Mouse (Mus musculus) layer of hippocampus, postnatal 14 days (tissue): ENCODE measurements around the gene Tex11. TPM values are rescaled to one million over a fixed set of nuclear protein-coding genes. Genes with fewer than 3 reads are reported as not detected.
"Not testable (repeated sequence)": the region's sequence is repeated elsewhere in the genome, so short reads cannot be mapped to it uniquely, and the experiment has no call there.

Experiments used
- DNase-seq, 2 experiments: peaks; one replicate each; pipeline ENCODE4 v3.0.0; 2021 to 2022; ENCODE audit warnings: low spot score in 2 of 2, mixed read lengths in 1 of 2
- long read RNA-seq, 2 experiments: library from polyadenylated mRNA; stranded (forward); transcript quantifications; one replicate each; pipeline ENCODE4 v2.0.0; 2021
- total RNA-seq, 2 experiments: library from RNA; stranded (reverse); gene quantifications; 2 replicates each; pipeline ENCODE4 v1.2.3; 2021

Tex11 gene
- total RNA-seq: not detected
- long read RNA-seq, experiment 1: 0 reads
- long read RNA-seq, experiment 2: 0 reads

GRCm38 (mm10) chrX:101059541-101059940 lies at the start of gene Tex11:
TSS of gene Tex11 (minus strand) at chrX:101059667.
- no peak for DNase-seq

GRCm38 (mm10) chrX:101085920-101086319 lies 26.5 kb upstream of the Tex11 start, which contains the start of gene Slc7a3:
TSS of gene Slc7a3 (minus strand) at chrX:101086020.
- no peak for DNase-seq

DNA sequence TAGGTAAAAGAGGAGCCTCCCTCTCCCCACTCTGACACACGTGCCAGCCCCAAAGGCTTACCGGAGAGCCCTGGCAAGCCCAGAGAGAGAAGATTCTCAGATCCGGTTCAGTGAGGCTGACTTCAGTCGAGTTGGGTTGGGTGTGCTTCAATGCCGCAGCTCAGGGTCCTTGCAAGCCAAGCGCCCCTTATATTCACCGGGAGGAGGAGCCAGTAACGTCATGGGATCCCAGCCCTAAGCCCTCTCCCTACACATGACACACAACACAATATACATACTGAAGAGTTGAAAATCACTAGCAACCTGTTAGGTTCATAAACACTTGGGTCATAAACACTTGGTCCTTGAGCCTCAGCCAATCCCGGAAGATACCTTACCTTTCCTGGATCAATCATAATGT lies 25.7 kb upstream of the Tex11 start:
- not testable (repeated sequence) for DNase-seq

- DNase-seq: no peak
These were observed 24.7 kb upstream of the Tex11 start for GRCm38 (mm10) chrX:101084192-101084591.

GRCm38 (mm10) chrX:101065245-101065644 lies 5.8 kb upstream of the Tex11 start:
- peak in 1 of 2 experiments; percentile 4 for DNase-seq

DNA sequence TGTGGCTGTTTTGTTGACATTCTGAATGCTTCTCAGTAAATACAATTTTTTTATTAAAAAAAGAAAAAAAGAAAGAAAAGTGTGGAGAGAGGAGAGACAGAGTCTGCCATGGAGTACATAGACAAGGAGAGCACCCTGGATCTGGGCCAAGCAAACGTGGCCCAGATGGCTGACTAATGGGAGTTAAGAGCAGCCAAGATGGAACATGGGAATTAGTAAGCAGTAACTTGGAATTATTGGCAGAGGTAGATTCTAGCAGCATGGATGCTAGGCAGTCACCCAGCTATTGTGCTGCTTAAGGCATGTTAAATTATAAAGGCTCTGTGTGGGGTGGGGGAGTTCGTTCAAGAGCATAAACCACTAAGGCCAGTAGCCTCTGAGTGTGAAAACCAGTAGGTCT lies 4.0 kb upstream of the Tex11 start:
- DNase-seq: peak in 1 of 2 experiments; percentile 3

DNA sequence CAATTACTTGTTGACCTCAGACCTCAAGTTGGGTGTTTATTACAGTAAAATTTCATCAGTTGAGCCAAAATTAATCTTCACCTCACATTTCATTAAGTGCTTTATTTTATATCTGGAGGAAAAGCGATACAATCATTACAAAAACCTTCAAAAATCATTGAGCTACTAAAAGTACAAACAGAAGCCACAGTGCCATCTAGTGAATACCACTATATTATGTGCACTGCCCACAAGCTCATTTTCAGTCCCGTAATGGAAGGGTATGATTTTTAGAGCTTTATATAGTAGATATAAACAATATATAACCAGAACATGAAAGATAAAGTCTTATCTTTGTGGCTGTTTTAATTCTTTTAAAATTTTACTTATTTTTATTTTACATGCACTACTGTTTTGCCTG lies 115.8 kb downstream of the Tex11 start:
- peak in 1 of 2 experiments; percentile 15 for DNase-seq

DNA sequence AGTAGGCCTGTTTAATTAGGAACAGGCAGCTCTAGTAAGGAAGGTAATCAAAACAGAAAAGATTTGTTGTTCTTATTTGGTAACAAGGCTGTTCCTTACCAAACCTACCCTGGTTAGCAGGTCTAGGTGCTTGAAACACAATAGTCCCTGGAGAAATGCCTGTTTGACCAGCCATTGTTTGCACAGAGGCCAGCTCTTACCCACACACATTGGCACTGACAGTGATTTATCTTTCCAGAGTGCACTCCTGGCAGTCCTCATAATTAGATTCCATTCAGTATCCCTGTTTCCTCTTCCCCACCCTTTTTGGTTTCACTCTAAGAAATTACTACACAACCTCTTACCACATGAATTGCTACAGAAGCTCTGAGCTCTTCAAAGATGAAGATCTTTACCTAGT lies 220.3 kb downstream of the Tex11 start:
- DNase-seq: no peak

DNA sequence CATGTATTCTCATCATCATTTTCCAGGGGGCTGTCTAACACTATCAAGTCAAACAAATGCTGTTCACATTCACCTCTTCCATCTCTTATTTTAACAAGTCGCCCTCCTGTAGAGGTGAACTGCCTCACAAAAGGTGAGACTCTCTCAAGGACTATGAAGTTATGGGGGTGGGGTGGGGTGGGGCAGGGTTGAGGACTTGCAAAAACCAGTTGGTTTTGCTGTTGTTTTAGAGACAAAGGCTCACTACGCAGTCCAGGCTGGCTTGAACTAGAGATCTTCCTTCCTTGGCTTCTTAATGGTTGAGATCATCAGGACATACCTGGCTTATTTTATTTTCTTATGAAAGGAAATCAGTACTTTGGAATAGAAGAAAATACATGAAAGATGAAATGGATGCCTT lies 226.7 kb downstream of the Tex11 start:
- DNase-seq: no peak

- DNase-seq: no peak
These were observed 233.9 kb downstream of the Tex11 start for GRCm38 (mm10) chrX:100825557-100825956.

DNA sequence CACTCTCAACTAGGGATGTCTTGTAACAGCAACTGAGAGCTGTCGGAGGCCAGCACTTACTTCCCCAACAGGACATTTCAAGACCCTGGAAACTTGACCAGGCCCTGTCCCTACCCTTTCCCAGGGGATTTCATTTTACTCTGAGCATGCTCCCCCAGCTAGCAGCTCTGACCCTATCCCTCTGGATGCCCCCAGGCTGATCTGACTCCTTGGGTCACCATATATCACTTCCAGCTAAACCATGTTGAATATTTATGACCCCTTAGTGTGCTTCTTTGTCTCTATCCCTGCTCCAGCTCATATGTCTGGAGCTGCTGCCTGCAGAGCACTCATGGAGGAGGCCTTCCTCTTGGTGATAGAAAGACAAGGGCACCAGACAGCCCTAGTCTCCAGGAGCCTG lies 238.3 kb downstream of the Tex11 start:
- no peak for DNase-seq

- DNase-seq: no peak
These were observed 240.8 kb downstream of the Tex11 start for GRCm38 (mm10) chrX:100818681-100819080.

DNA sequence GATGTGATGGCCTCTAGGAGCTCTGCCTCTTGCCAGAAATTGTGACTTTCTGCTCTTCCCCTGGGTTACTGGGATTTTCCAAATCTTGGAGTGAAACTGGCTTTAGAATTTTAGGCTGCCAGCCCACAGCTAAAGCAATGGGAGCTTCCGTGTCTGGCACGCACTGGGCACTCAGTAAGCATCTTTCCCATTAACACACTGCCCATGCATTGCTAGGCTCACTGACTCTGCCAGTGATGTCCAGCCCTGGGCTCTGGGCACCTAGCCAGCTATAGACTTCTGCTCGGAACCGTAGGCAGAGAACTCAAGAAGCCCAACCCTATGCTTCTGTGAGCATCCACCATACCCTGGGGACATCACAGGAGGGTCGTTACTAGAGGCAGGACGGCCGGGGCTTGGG lies 243.7 kb downstream of the Tex11 start:
- no peak for DNase-seq

- DNase-seq: no peak
These were observed 245.3 kb downstream of the Tex11 start for GRCm38 (mm10) chrX:100814139-100814538.

GRCm38 (mm10) chrX:100811129-100811528 lies 248.3 kb downstream of the Tex11 start:
- no peak for DNase-seq

- no peak for DNase-seq
These were observed 257.4 kb downstream of the Tex11 start for GRCm38 (mm10) chrX:100802034-100802433.

DNA sequence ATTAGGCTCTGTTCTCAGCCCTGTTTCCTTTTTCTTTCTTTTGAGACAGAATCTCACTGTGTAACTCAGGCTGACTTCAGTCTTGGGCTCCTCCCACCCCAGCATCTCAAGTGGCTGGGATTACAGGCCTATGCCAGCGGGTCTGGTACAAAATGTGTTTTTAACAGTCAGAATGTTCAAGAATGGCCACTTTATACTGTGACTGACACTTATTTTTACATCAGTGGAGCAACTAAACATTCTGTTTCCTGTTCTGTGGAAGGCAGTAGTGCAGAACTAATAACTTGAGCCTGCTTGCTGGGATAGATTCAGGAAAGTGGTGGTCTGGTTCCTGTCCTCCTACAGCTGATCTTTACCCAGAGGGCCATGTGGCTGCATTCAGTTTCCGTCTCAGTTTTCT lies 258.8 kb downstream of the Tex11 start:
- no peak for DNase-seq

- no peak for DNase-seq
These were observed 261.5 kb downstream of the Tex11 start for GRCm38 (mm10) chrX:100797851-100798527.

- DNase-seq: no peak
These were observed 262.1 kb downstream of the Tex11 start for GRCm38 (mm10) chrX:100797370-100797769.

DNA sequence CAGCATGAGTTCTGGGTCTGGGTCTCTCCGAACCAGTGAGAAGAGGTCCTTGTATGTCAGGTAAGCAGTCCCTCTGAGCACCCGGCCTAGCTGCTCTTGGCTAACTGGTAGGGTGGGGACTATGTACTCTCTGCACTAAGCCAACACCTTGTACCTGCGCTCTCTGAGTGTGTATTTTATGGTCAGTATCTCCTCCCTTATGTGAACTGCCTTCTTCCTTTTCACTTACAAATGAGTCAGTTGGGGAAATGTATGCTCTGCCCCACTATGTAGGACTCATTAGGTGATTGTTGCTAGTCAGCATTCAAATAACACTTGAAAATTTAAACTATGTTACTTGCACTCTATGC lies 262.8 kb downstream of the Tex11 start:
- no peak for DNase-seq

DNA sequence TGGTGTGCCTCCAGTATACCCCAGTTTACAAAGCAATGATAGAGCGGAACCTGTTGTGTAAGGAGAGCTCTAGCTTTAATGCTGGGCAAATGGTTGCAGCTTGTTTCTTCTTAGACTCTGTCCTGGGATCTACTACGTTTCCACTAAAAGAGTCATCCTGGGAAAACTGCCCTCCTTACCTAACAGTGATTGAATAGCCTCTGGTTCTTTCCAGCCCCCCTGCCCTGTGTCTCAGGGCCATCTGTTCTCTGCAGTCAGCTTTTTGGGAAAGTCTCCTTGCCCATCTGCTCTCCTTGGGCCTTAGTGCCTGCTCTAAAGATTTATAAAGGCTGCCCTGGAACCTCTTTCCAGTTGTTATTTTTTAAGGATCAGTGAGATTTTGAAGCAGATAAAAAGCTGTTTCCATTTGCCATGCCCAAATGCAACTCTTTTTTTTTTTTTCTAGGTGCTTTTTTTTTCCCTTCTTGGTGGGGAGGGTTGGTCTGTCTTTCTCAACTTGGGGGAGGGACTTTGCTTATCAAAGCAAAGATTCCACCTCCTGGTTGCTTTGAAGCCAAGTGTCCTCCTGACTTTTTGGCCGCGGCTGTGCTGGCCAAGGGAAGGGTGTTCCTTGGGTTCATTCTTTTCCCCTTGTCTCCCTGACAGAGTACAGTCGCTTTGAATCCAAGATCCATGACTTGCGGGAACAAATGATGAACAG lies 263.3 kb downstream of the Tex11 start:
- no peak for DNase-seq

DNA sequence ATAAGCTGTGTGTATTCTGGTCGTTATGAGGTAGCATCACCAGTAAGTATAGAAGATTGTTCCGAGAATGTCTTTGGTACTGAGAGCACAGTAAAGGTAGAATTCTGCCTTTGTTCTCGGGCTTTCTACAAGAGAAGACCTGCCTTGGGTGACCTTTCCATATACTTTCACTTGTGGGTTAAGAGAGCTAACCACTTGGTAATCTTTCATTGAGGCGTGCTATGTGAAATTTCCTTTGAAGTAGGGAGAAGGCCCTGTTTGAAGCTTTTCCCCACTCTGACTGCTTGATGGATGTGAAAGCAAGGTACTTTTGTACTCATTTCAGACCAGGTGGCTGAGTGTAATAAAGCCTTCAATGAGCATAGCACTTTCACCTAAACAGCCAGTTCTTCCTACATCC lies 270.1 kb downstream of the Tex11 start:
- no peak for DNase-seq
